Mouse (Mus musculus) ES-E14 (cell line): ENCODE results near the gene Trip10.

ENCODE experiments used
- CHD2 ChIP-seq: IDR thresholded peaks from 2 replicates; pipeline ENCODE4 v1.6.1; 2014; ENCODE audit warnings: mild to moderate bottlenecking, low read depth, low read length, inconsistent platforms
- HCFC1 ChIP-seq: IDR thresholded peaks from 2 replicates; pipeline ENCODE4 v1.6.1; 2012; ENCODE audit warnings: low read length, inconsistent platforms, borderline replicate concordance; ENCODE audit not compliant: insufficient read depth
- MAFK ChIP-seq: IDR thresholded peaks from 2 replicates; pipeline ENCODE4 v1.6.1; 2014; ENCODE audit warnings: mild to moderate bottlenecking, low read depth, low read length, inconsistent platforms; ENCODE audit not compliant: insufficient read depth
- ZC3H11A ChIP-seq: IDR thresholded peaks from 2 replicates; pipeline ENCODE4 v1.6.1; 2012; ENCODE audit warnings: low read depth, mild to moderate bottlenecking, inconsistent platforms, low read length, borderline replicate concordance
- ZNF384 ChIP-seq: IDR thresholded peaks from 2 replicates; pipeline ENCODE4 v1.6.1; 2012; ENCODE audit warnings: low read depth, low read length, inconsistent platforms

DNA sequence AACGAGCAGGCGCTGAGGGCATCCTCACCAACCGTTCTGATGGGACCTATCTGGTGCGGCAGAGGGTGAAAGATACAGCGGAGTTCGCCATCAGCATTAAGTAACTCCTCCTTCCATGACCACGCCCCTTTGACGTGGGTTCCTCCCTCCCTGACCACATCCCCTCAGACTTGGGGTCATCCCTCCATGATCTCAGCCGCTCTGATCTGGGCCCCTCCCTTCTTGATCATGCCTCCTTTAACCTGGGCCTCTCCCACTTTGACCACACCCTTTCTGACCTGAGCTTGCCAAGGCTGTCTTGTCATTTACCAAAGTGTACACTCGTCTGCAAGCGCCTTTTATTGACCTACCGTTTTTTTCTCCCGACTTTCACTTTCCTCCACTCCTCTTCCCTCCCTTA lies 62.5 kb downstream of the Trip10 start:
- TF ChIP-seq ZNF384 (no peak), CHD2 (no peak), ZC3H11A (no peak), MAFK (no peak), HCFC1 (no peak)
